Mouse (Mus musculus) MEL (cell line): ENCODE data around the gene Il10rb. TPM values are rescaled to one million over a fixed set of nuclear protein-coding genes. Genes with fewer than 3 reads are reported as not detected.

ENCODE experiments used
- DNase-seq: peaks from one replicate; pipeline ENCODE4 v3.0.0; 2011; ENCODE audit warnings: low read depth, low spot score
- H3K27ac ChIP-seq: 2 replicates; pipeline ENCODE4 v1.5.1; 2012; ENCODE audit warnings: low read depth, mild to moderate bottlenecking, control low read depth, low read length, moderate library complexity; ENCODE audit not compliant: control insufficient read depth
- H3K27me3 ChIP-seq, 2 experiments: fragments of 150-350 bp in 1 of 2; sonication (generic) in 1 of 2; 2 replicates each; pipeline ENCODE4 v1.6.1; 2012; ENCODE audit warnings: low read length in 2 of 2, mild to moderate bottlenecking in 2 of 2, improper control_type of control experiment in 1 of 2, moderate library complexity in 1 of 2; ENCODE audit not compliant: insufficient read depth in 2 of 2, control insufficient read depth in 1 of 2
- H3K36me3 ChIP-seq, 2 experiments: 2 replicates each; pipeline ENCODE4 v1.6.1; 2012 to 2014; ENCODE audit warnings: low read length in 2 of 2, improper control_type of control experiment in 1 of 2, inconsistent platforms in 1 of 2, mild to moderate bottlenecking in 1 of 2; ENCODE audit not compliant: insufficient read depth in 2 of 2, control insufficient read depth in 1 of 2
- H3K4me1 ChIP-seq, 2 experiments: fragments of 150-350 bp in 1 of 2; sonication (generic) in 1 of 2; 2 replicates each; pipeline ENCODE4 v1.6.1; 2012; ENCODE audit warnings: low read length in 2 of 2, improper control_type of control experiment in 1 of 2, mild to moderate bottlenecking in 1 of 2; ENCODE audit not compliant: insufficient read depth in 2 of 2, control insufficient read depth in 1 of 2
- H3K4me3 ChIP-seq, 2 experiments: fragments of 150-350 bp in 1 of 2; sonication (generic) in 1 of 2; 2 replicates each; pipeline ENCODE4 v1.5.1; 2012; ENCODE audit warnings: low read depth in 2 of 2, low read length in 2 of 2, mild to moderate bottlenecking in 2 of 2, moderate library complexity in 2 of 2, control low read depth in 1 of 2, improper control_type of control experiment in 1 of 2; ENCODE audit not compliant: control insufficient read depth in 1 of 2, insufficient read depth in 1 of 2
- H3K79me2 ChIP-seq: 2 replicates; pipeline ENCODE4 v1.6.1; 2012; ENCODE audit warnings: mild to moderate bottlenecking, low read length, moderate library complexity; ENCODE audit not compliant: control insufficient read depth, poor library complexity, insufficient read depth
- H3K9ac ChIP-seq: 2 replicates; pipeline ENCODE4 v1.6.1; 2012; ENCODE audit warnings: low read depth, mild to moderate bottlenecking, control low read depth, low read length, moderate library complexity; ENCODE audit not compliant: control insufficient read depth, poor library complexity, severe bottlenecking
- H3K9me3 ChIP-seq: fragments of 150-350 bp; sonication (generic); replicated peaks from 2 replicates; pipeline ENCODE4 v1.6.1; 2012; ENCODE audit warnings: mild to moderate bottlenecking, low read length, improper control_type of control experiment, moderate library complexity; ENCODE audit not compliant: insufficient read depth
- CHD1 ChIP-seq: IDR thresholded peaks from 2 replicates; pipeline ENCODE4 v1.6.1; 2012; ENCODE audit warnings: low read depth, mild to moderate bottlenecking, inconsistent platforms, low read length, improper control_type of control experiment
- EP300 ChIP-seq, 2 experiments: IDR thresholded peaks; 2 replicates each; pipeline ENCODE4 v1.6.1; 2011; ENCODE audit warnings: improper control_type of control experiment in 2 of 2, low read length in 2 of 2, low read depth in 1 of 2, mild to moderate bottlenecking in 1 of 2
- ETS1 ChIP-seq: IDR thresholded peaks from 2 replicates; pipeline ENCODE4 v1.6.1; 2012; ENCODE audit warnings: low read depth, mild to moderate bottlenecking, inconsistent platforms, low read length, improper control_type of control experiment, moderate library complexity
- GABPA ChIP-seq: IDR thresholded peaks from 2 replicates; pipeline ENCODE4 v1.6.1; 2012; ENCODE audit warnings: low read depth, mild to moderate bottlenecking, inconsistent platforms, low read length, improper control_type of control experiment, moderate library complexity
- GATA1 ChIP-seq: IDR thresholded peaks from 2 replicates; pipeline ENCODE4 v1.6.1; 2011; ENCODE audit warnings: low read depth, low read length, improper control_type of control experiment
- HCFC1 ChIP-seq: IDR thresholded peaks from 2 replicates; pipeline ENCODE4 v1.6.1; 2012; ENCODE audit warnings: low read depth, mild to moderate bottlenecking, inconsistent platforms, low read length, improper control_type of control experiment, moderate library complexity
- JUND ChIP-seq: IDR thresholded peaks from 2 replicates; pipeline ENCODE4 v1.6.1; 2011; ENCODE audit warnings: low read depth, mild to moderate bottlenecking, improper control_type of control experiment, low read length
- KAT2A ChIP-seq: conservative IDR thresholded peaks from 2 replicates; pipeline ENCODE4 v1.6.1; 2012; ENCODE audit warnings: low read depth, low read length, improper control_type of control experiment, inconsistent platforms
- MAFK ChIP-seq: IDR thresholded peaks from 2 replicates; pipeline ENCODE4 v1.6.1; 2011; ENCODE audit warnings: low read depth, mild to moderate bottlenecking, low read length, improper control_type of control experiment, borderline replicate concordance
- MAX ChIP-seq: IDR thresholded peaks from 2 replicates; pipeline ENCODE4 v1.6.1; 2011; ENCODE audit warnings: low read length, improper control_type of control experiment
- MAZ ChIP-seq: IDR thresholded peaks from 2 replicates; pipeline ENCODE4 v1.6.1; 2012; ENCODE audit warnings: low read depth, mild to moderate bottlenecking, inconsistent platforms, low read length, improper control_type of control experiment
- MEF2A ChIP-seq: IDR thresholded peaks from 2 replicates; pipeline ENCODE4 v1.6.1; 2014; ENCODE audit warnings: low read depth, mild to moderate bottlenecking, inconsistent platforms, low read length, improper control_type of control experiment; ENCODE audit not compliant: poor library complexity, insufficient replicate concordance, severe bottlenecking; ENCODE audit errors: extremely low read depth
- MXI1 ChIP-seq: IDR thresholded peaks from 2 replicates; pipeline ENCODE4 v1.6.1; 2011; ENCODE audit warnings: mild to moderate bottlenecking, low read depth, low read length, improper control_type of control experiment
- NELFE ChIP-seq: IDR thresholded peaks from 2 replicates; pipeline ENCODE4 v1.6.1; 2011; ENCODE audit warnings: low read depth, low read length, improper control_type of control experiment
- NRF1 ChIP-seq: IDR thresholded peaks from 2 replicates; pipeline ENCODE4 v1.6.1; 2014; ENCODE audit warnings: low read depth, mild to moderate bottlenecking, inconsistent platforms, low read length, improper control_type of control experiment, moderate library complexity; ENCODE audit not compliant: poor library complexity, insufficient read depth, severe bottlenecking
- POLR2A ChIP-seq, 2 experiments: IDR thresholded peaks; 2 replicates each; pipeline ENCODE4 v1.6.1; 2011 to 2012; ENCODE audit warnings: low read length in 2 of 2, mild to moderate bottlenecking in 2 of 2, control low read depth in 1 of 2, improper control_type of control experiment in 1 of 2, low read depth in 1 of 2, moderate library complexity in 1 of 2; ENCODE audit not compliant: control insufficient read depth in 1 of 2, insufficient read depth in 1 of 2, poor library complexity in 1 of 2
- POLR2AphosphoS2 ChIP-seq: IDR thresholded peaks from 2 replicates; pipeline ENCODE4 v1.6.1; 2011; ENCODE audit warnings: low read length, improper control_type of control experiment
- RCOR1 ChIP-seq: IDR thresholded peaks from 2 replicates; pipeline ENCODE4 v1.6.1; 2012; ENCODE audit warnings: low read depth, mild to moderate bottlenecking, inconsistent platforms, low read length, improper control_type of control experiment
- SIN3A ChIP-seq: IDR thresholded peaks from 2 replicates; pipeline ENCODE4 v1.6.1; 2012; ENCODE audit warnings: low read length, improper control_type of control experiment, inconsistent platforms
- SMC3 ChIP-seq: IDR thresholded peaks from 2 replicates; pipeline ENCODE4 v1.6.1; 2011; ENCODE audit warnings: low read depth, low read length, improper control_type of control experiment
- TCF12 ChIP-seq: IDR thresholded peaks from 2 replicates; pipeline ENCODE4 v1.6.1; 2014; ENCODE audit warnings: low read depth, mild to moderate bottlenecking, inconsistent platforms, low read length, improper control_type of control experiment, moderate library complexity
- UBTF ChIP-seq: IDR thresholded peaks from 2 replicates; pipeline ENCODE4 v1.6.1; 2012; ENCODE audit warnings: low read depth, mild to moderate bottlenecking, inconsistent platforms, low read length, improper control_type of control experiment, moderate library complexity, borderline replicate concordance; ENCODE audit not compliant: insufficient read depth
- USF2 ChIP-seq, 2 experiments: IDR thresholded peaks; 2 replicates each; pipeline ENCODE4 v1.6.1; 2011 to 2012; ENCODE audit warnings: improper control_type of control experiment in 2 of 2, low read length in 2 of 2, borderline replicate concordance in 1 of 2, inconsistent platforms in 1 of 2, low read depth in 1 of 2, mild to moderate bottlenecking in 1 of 2; ENCODE audit not compliant: insufficient read depth in 1 of 2
- ZC3H11A ChIP-seq: IDR thresholded peaks from 2 replicates; pipeline ENCODE4 v1.6.1; 2012; ENCODE audit warnings: low read depth, mild to moderate bottlenecking, inconsistent platforms, low read length, improper control_type of control experiment
- ZKSCAN1 ChIP-seq: IDR thresholded peaks from 2 replicates; pipeline ENCODE4 v1.6.1; 2012; ENCODE audit warnings: low read depth, mild to moderate bottlenecking, inconsistent platforms, low read length, improper control_type of control experiment, moderate library complexity
- ZMIZ1 ChIP-seq: IDR thresholded peaks from 2 replicates; pipeline ENCODE4 v1.6.1; 2012; ENCODE audit warnings: low read depth, mild to moderate bottlenecking, inconsistent platforms, low read length, improper control_type of control experiment, moderate library complexity
- ZNF384 ChIP-seq: IDR thresholded peaks from 2 replicates; pipeline ENCODE4 v1.6.1; 2012; ENCODE audit warnings: low read depth, mild to moderate bottlenecking, inconsistent platforms, low read length, improper control_type of control experiment
- polyA plus RNA-seq, 2 experiments: library from polyadenylated mRNA; stranded (reverse) in 1 of 2; unstranded in 1 of 2; fragments of >175 nt in 1 of 2; fragments of >200 nt in 1 of 2; gene quantifications; 2 replicates each; pipeline versions ENCODE4 v1.2.1 to v1.2.4; 2012; ENCODE audit warnings: low replicate concordance in 2 of 2, low read depth in 1 of 2; ENCODE audit not compliant: insufficient read length in 2 of 2, insufficient read depth in 1 of 2, missing spikeins in 1 of 2
- total RNA-seq: library from RNA; depleted of rRNA; stranded (reverse); fragments of 300-350 nt; gene quantifications from 2 replicates; pipeline ENCODE4 v1.2.3, GENCODE M21; 2012

Gene Il10rb
- total and polyA plus RNA-seq, 3 experiments = 4.7 to 14.6 TPM; not detected in 1

GRCm38 (mm10) chr16:91446778-91447511, 41.0 kb downstream of the Il10rb start:
- H3K9me3 ChIP-seq = no peaks in the 10 kb centered on the region
- peak; percentile 75 for DNase-seq
- peak overlapping the region; percentile 6 for H3K9ac ChIP-seq
- peaks cover 29 to 42% of the 10 kb centered on the region in 2 experiments for H3K4me1 ChIP-seq
- H3K36me3 ChIP-seq = peaks cover 0 to 35% of the 10 kb centered on the region in 2 experiments; a peak in 2 of 4 replicates
- TF ChIP-seq GATA1 (no peak), TCF12 (no peak), HCFC1 (no peak), SIN3A (no peak; the same call in 1 of the 2 replicates), NELFE (no peak), MAFK (no peak), SMC3 (no peak), MAZ (no peak), GABPA (no peak), POLR2AphosphoS2 (no peak), JUND (no peak), MAX (no peak), KAT2A (no peak), EP300 (IDR thresholded peaks at IDR 0.05; ENCODE audit: low read depth in 1 of 2, low read length in 2 of 2) (peak; percentile 44 to 54; a peak in 2 of 4 replicates), POLR2A (IDR thresholded peaks at IDR 0.05; ENCODE audit: control insufficient read depth in 1 of 2, insufficient read depth in 1 of 2, low read depth in 1 of 2, low read length in 2 of 2, poor library complexity in 1 of 2) (no peak), MXI1 (no peak), CHD1 (0 out of 2 replicates have a peak, but pooled peaks have one; percentile 61), ZC3H11A (no peak), NRF1 (no peak), ETS1 (peak; percentile 46), USF2 (IDR thresholded peaks at IDR 0.05; ENCODE audit: borderline replicate concordance in 1 of 2, insufficient read depth in 1 of 2, low read depth in 1 of 2, low read length in 2 of 2) (no peak), ZNF384 (peak; percentile 67), ZKSCAN1 (no peak), RCOR1 (0 out of 2 replicates have a peak, but pooled peaks have one; percentile 15), UBTF (no peak), MEF2A (no peak), ZMIZ1 (no peak)
- peak overlapping the region; percentile 51 for H3K27ac ChIP-seq
- H3K4me3 ChIP-seq = no peak overlapping the region
- no peaks in the 10 kb centered on the region for H3K79me2 ChIP-seq
- no peaks in the 10 kb centered on the region for H3K27me3 ChIP-seq
